Mouse (Mus musculus) R1 (cell line): Measurements from ENCODE around the gene Pwp2.
"Not testable (repeated sequence)": the region's sequence is repeated elsewhere in the genome, so short reads cannot be mapped to it uniquely, and the experiment has no call there.

Experiments used
- DNase-seq: peaks from one replicate; pipeline ENCODE4 v3.0.0-alpha.2; 2018; ENCODE audit warnings: low read depth, low spot score

Pwp2 gene

GRCm38 (mm10) chr10:78184531-78185380, at the start of gene Pwp2:
Gene Pwp2 (minus strand): TSS chr10:78185149.
- DNase-seq = peak; percentile 96

GRCm38 (mm10) chr10:78233756-78234155, 48.8 kb upstream of the Pwp2 start:
- DNase-seq = no peak

GRCm38 (mm10) chr10:78233161-78233560, 48.2 kb upstream of the Pwp2 start:
- peak; percentile 10 for DNase-seq

GRCm38 (mm10) chr10:78232301-78232980, 47.5 kb upstream of the Pwp2 start:
- DNase-seq = no peak

GRCm38 (mm10) chr10:78228560-78228928, 43.6 kb upstream of the Pwp2 start:
- DNase-seq = no peak

GRCm38 (mm10) chr10:78227875-78228559, 43.1 kb upstream of the Pwp2 start:
- no peak for DNase-seq

GRCm38 (mm10) chr10:78224136-78224535, 39.2 kb upstream of the Pwp2 start:
- DNase-seq = no peak

- no peak for DNase-seq
Measured at GRCm38 (mm10) chr10:78222908-78223307, 38.0 kb upstream of the Pwp2 start.

GRCm38 (mm10) chr10:78221315-78221714, 36.4 kb upstream of the Pwp2 start:
- no peak for DNase-seq

GRCm38 (mm10) chr10:78219528-78219927, 34.6 kb upstream of the Pwp2 start:
- DNase-seq = no peak

- DNase-seq = no peak
Measured at GRCm38 (mm10) chr10:78218576-78218975, 33.6 kb upstream of the Pwp2 start.

- no peak for DNase-seq
Measured at GRCm38 (mm10) chr10:78216376-78217083, 31.6 kb upstream of the Pwp2 start.

GRCm38 (mm10) chr10:78214371-78214770, 29.4 kb upstream of the Pwp2 start:
- DNase-seq = no peak

- DNase-seq = peak; percentile 62
Measured at GRCm38 (mm10) chr10:78211311-78211710, 26.4 kb upstream of the Pwp2 start.

GRCm38 (mm10) chr10:78201182-78201581, 16.2 kb upstream of the Pwp2 start:
- DNase-seq = no peak

- no peak for DNase-seq
Measured at GRCm38 (mm10) chr10:78192933-78193332, 8.0 kb upstream of the Pwp2 start.

- DNase-seq = not testable (repeated sequence)
Measured at GRCm38 (mm10) chr10:78186076-78186475, 1.1 kb upstream of the Pwp2 start.

GRCm38 (mm10) chr10:78185381-78185725, 404 bp upstream of the Pwp2 start:
- no peak for DNase-seq

GRCm38 (mm10) chr10:78183577-78183976, 1.4 kb downstream of the Pwp2 start:
- DNase-seq = peak; percentile 22

- no peak for DNase-seq
Measured at GRCm38 (mm10) chr10:78182321-78182720, 2.6 kb downstream of the Pwp2 start.

- DNase-seq = no peak
Measured at GRCm38 (mm10) chr10:78174474-78174873, 10.5 kb downstream of the Pwp2 start.

- DNase-seq = no peak
Measured at GRCm38 (mm10) chr10:78171581-78171980, 13.4 kb downstream of the Pwp2 start.
